Mouse (Mus musculus) retina, postnatal 1 day (tissue): ENCODE measurements around the gene Elof1.

Experiments used
- DNase-seq: peaks from one replicate; pipeline ENCODE4 v3.0.0-alpha.2; 2012

The Elof1 gene

GRCm38 (mm10) chr9:22135644-22136390, 18.8 kb upstream of the Elof1 start, which contains the start of gene Acp5:
Gene Acp5, minus strand, starts transcription at chr9:22135711.
- DNase-seq: no peak

DNA sequence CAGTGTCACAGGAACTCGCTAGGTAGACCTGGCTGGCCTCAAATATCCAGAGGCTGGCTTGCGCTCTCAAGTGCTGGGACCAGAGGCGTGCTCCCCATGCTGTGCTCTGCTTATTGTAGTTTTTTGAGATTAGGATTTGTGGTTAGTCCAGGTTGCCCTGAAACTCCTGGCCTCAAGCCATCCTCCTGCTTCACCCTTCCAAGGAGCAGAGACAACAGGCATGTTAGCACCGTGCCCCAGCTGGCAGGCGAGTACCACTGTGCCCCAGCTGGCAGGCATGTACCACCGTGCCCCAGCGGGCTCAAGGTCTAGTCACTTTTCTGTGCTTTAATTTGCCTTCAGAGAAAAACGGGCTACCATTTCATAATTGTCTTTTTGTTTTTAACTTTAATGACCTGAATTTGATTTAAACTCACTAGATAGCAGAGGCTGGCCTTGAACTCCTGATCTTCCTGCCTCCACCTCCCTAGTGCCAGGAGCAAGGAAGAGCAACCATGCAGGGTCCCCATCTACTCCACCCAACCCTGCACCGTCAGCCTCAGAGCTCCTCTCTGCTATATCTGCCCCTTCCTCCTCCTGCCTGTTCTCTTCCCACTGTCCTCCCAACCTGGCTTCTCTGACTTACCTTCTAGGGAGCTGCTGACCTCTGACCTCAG, 18.1 kb upstream of the Elof1 start:
- DNase-seq: no peak

DNA sequence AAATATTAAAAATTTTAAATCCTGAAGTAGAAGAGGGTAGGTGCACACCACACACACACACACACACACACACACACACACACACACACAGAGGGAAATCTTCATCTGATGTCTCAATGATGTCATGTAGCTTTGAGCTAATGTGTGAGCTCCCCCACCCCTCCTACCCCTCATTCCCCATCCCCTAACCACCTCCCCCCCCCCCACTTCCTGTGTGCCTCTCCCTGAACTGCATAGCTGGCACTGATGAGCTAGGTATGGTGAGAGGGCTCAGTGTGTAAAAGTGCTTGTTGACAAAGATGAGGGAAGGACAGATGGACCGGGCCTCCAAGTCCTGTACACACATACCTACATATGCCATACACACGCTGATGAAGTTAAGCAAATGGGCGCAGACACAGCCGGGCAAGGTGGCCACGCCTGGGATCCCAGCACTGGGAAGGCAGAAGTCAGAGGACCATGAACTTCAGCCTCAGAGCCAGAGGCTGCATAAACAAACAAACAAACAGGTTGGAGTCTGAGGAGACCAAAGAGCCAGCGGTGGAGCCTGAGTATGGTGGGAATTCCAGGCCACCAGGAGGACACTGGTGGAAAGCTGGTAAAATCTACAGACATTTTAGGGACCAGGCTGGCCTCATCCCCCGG, 17.4 kb upstream of the Elof1 start:
- DNase-seq: no peak

GRCm38 (mm10) chr9:22132220-22132619, 15.2 kb upstream of the Elof1 start:
- DNase-seq: no peak

DNA sequence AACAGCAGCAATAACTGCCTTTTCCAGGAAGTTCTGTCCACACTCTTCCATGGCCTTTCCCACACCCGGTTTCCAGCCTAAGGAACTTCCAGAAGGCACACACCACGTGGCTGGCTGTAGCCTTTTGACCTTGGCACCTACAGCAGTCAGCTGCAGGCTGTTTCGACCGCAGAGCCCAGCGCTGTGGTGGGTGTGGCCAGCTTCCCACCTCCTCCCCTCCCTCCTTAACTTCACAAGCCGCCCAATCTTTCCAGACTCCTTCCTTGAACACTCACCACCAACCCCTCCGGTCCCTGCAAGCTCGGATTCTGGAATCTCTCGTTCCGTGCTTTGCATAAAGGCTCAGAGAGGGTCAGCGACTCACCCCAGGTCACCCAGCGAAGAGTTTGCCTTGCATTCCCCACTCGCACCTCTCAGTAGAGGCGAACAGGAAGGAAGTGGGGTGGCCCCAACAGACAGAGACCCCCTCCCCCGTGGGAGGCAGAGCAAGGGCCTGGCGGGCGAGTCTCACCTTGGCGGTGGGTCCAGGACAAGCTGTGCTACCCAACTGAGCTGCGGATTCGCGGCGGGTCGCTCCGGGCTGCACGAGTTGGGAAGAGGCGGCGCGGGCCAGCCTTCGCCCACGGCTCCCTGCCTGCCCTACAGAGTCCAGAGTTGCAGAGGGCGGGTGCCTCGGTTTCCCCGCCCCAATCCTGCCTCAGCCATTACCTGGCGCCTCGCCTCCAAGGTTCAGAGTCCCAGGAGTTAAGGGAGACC, 14.4 kb upstream of the Elof1 start:
- DNase-seq: no peak

DNA sequence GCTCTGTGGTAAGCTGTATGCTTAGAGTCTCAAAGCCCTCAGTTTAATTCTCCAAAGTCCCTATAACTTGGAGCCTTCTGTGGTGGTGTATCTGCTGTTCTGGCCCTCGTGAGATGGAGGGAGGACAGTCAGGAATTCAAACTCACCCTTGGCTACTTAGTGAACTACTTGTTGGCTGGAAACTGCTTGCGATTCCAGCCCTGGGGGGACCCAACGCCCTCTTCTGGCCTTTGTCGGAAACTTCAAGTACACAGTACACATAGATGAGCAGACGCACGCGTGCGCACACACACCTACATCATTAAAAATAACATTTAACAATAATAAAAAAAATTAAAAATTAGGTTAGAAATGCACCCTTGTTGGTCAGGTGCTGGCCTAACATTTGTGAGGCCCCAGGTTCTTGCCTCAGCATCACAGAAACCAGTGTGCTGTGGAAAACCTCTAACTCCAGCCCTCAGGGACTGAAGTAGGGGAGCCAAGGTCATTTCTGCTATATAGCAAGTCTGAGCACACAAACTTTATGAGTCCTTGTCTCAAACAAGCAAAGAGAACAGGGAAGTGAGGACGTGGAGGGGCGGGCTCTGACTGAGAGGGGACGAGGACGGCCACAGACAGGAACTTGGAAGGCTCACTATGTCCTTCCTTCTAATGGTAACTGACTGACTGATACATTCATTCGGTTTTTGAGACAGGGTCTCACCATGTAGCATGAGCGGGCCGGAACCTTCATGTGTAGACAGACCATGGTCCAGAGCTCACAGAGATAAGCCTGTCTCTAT, 8.5 kb upstream of the Elof1 start:
- DNase-seq: no peak

DNA sequence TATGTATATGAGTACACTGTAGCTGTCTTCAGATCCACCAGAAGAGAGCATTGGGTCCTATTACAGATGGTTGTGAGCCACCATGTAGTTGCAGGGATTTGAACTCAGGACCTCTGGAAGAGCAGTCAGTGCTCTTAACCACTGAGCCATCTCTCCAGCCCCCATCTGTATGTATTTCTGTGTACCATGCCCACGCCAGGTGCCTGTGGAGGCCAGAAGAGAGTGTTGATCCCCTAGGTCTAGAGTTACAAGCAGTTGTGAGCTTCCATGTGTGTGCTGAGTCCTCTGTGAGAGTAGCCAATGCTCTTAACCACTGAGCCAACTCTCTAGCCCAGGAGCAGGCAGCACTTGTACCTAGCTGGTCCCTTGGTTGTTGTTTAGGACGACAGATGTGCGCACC, 7.2 kb upstream of the Elof1 start:
- DNase-seq: no peak

- no peak for DNase-seq
Measured at GRCm38 (mm10) chr9:22123069-22123609, 6.2 kb upstream of the Elof1 start.

DNA sequence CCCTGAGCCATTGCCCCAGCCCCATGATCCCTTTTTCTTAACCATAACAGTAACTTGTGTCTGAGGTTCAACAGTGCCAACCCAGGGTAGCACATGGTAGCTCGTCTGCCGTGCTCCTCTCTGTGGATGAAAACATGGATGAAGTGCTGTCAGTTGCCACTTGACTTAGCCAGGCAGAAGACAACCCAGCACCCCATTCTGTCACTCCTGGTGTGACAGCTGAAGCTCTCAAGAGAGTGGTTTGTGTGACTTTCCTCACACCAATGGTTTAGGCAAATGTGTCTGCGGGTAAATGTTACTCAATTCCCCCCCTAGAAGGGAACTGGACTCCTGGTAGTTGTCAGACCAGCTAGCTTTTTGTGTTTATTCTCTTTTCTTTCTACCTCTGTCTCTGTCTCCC, 5.0 kb upstream of the Elof1 start:
- DNase-seq: no peak

- no peak for DNase-seq
Measured at GRCm38 (mm10) chr9:22121545-22121944, 4.6 kb upstream of the Elof1 start.

DNA sequence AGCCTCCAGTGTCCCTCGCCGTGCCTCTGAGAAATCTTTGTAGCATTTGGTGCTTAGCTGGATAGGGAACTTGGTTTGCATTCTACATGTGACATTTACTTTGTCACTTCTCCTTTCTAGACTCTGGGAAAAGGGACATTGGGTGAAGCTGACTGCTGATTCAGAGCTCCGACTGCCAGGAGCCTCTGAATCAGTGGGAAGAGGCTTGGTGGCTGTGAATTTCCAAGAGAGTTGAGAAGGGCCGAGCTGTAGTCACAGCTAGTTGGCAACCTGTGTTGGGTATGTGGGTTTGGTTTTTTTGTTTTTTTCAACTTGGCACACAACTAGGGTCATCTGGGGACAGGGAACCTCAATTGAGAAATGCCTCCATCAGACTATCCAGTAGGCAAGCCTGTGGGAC, 2.6 kb upstream of the Elof1 start:
- DNase-seq: no peak

GRCm38 (mm10) chr9:22117754-22118456, 933 bp upstream of the Elof1 start:
- peak; percentile 82 for DNase-seq

- peak; percentile 26 for DNase-seq
Measured at GRCm38 (mm10) chr9:22116086-22116485, 886 bp downstream of the Elof1 start.

DNA sequence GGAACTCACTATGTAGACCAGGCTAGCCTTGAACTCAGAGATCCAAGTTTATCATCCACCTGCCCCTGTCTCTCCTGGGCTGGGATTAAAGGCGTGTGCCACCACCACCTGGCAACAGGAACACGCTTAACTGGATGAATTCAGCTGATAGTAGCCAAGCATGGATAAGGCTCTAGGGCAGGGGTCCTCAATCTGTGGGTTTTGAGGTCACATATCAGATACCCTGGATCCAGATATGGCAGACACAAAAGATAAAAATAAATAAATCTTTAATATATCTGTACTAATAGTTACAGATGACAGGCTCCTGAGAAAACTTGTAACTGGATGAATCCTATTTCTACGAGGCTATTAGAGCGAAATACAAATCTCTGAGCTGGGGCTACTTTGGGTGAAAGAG, 1.3 kb downstream of the Elof1 start:
- DNase-seq: no peak

- no peak for DNase-seq
Measured at GRCm38 (mm10) chr9:22108194-22108593, 8.8 kb downstream of the Elof1 start.

- DNase-seq: no peak
Measured at GRCm38 (mm10) chr9:22099922-22100321, 17.1 kb downstream of the Elof1 start.

DNA sequence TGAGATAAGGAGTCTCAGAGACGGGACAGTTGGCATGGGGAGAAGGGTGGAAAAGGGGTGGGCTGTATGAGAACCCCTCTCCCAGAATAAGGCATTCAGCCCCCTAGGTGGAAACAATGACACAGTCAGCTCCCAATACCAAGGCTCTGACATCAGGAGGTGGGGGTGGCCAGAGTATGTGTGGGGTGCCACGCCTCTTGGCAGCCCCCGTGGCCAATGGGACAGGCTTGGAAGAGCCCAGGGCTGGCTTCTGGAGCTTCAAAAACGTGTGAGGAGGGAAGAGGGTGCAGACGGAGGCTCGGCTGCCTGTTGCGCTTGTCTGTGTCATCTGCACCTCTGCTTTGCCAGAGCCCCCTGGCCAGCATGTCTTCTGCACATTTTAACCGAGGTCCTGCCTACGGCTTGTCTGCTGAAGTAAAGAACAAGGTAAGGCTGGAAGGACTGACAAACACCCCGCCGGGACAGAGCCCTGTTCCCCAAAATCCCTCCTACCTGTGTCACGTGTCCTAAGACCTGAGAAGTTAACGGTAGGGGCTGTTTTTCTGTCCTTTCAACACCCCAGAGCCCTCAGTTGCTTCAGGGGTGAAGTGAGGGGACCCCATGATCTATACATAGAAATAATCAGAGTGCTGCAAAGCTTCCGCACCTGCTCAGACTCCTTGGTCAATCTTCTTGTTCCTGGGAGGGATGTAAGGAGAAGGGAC, 17.8 kb downstream of the Elof1 start, which contains the start of gene Cnn1:
Gene Cnn1 (plus strand): TSS at position 224 of the 704 bp plus-strand sequence.
- DNase-seq: peak; percentile 39

DNA sequence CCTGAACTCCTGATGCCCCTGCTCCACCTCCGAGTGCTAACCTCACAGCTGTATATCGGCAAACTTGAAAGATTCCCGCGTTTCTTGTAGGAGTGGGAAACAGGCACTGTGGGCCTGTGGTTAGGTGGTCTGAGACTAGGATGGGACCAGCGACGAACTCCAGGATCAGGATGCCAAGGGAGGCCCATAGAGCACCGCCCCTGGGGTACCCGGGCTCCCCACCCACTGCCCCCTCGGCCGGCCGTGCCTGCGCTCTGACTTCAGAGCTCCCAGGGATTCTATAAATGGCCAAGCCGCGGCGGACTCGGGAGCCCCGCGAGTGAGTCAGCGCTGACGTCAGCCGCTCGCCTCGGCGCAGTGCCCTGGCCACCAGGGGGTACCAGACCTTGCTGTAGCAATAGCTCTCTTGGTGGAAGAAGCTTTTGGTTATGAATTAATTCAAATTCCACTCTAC, 21.1 kb downstream of the Elof1 start:
- DNase-seq: peak; percentile 83

- DNase-seq: no peak
Measured at GRCm38 (mm10) chr9:22092746-22093145, 24.2 kb downstream of the Elof1 start.

DNA sequence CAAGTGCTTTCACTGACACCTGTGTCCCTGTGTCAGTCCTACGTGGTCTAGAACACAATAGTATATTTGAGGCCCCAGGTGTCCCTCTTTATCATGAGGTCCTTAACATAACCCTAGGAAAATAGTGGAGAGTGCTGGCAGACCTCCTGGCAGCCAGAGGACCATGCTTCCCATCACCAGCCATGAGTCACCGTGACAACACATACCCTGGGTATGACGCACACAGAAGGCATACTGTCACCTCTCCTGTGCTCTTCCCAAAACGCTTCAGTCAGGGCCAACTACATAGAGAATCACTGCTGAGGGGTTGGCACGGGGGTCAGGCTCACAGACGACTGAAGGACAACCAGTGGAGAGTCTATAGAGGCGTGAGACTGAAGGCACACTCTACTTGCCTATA, 27.0 kb downstream of the Elof1 start:
- no peak for DNase-seq

DNA sequence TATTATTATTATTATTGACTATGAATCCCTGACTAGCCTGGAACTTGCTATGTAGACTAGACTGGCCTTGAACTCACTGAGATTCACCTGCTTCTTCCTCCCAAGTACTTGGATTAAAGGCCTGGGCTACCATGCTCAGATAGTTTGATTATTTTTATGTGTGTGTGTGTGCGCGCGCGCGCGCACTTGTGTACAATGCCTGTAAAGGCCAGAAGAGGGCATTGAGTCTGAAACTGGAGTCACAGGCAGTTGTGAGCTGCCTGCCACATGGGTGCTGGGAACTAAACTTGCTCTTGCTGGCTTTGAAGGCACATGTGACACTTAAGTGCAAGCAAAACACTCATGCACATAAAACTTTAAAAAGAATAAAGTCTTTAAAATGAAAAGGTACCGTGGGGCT, 27.7 kb downstream of the Elof1 start:
- no peak for DNase-seq
